Mouse (Mus musculus) 3T3-L1 (cell line): ENCODE measurements around the gene Igf2bp3.

Experiments
- DNase-seq: peaks from one replicate; pipeline ENCODE4 v3.0.0-alpha.2; 2015; ENCODE audit warnings: low read depth, low spot score

Igf2bp3 gene

DNA sequence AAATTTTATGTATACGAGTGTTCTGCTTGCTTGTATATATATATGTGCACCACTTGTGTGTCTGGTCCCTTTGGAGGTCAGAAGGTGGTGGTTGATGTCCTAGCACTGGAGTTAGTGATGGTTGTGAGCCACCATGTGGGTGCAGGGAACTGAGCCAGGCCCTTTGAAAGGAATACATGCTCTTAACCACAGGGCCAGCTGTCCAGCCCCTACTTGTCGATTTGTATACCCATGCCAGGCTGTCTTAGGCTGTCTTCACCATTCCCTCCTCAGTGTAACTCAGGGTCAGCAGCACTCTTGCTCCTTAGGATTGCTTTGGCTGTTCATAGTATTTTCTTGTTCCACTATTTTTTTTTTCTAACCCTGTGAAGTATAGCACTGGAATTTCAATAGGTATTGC lies 136.9 kb downstream of the Igf2bp3 start:
- DNase-seq: peak; percentile 29

DNA sequence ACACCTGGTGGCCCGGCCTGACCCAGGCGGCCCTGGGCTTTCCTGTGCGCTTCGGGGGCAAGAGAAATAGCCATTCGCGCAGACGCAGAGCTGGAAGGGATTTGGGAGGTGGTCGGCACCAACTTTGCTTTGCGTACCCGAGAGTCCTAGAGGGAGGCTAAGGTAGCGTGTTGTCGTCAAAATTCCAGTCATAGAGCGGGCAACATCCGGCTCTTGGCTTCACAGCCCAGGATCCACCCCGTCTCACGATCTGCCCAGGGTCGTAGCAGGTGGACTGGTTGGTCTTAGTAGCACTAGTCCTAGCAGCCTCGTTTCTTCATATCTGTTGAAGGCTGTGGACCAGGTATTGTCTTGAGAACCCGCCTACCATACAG lies 140.7 kb downstream of the Igf2bp3 start:
- peak; percentile 57 for DNase-seq

GRCm38 (mm10) chr6:49073304-49074116 lies 141.2 kb downstream of the Igf2bp3 start, which contains the start of gene Malsu1:
Malsu1 (plus strand) TSS chr6:49073795.
- DNase-seq: peak; percentile 98

DNA sequence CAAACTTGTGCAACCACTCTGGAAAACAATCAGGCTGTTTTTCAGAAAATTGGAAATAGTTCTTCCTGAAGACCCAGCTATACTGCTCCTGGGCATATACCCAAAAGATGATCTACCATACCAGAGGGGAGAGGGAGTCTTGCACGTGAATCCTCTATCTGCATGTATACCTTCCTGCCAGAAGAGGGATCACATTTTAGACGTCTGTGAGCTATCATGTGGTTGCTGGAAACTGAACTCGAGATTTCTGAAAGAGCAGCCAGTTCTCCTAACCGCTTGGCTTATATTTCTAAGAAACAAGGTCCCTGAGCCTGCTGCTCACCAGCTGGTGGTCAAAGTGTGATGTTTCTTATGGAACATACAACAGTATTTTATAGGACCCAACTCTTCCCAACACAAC lies 146.4 kb downstream of the Igf2bp3 start:
- no peak for DNase-seq

DNA sequence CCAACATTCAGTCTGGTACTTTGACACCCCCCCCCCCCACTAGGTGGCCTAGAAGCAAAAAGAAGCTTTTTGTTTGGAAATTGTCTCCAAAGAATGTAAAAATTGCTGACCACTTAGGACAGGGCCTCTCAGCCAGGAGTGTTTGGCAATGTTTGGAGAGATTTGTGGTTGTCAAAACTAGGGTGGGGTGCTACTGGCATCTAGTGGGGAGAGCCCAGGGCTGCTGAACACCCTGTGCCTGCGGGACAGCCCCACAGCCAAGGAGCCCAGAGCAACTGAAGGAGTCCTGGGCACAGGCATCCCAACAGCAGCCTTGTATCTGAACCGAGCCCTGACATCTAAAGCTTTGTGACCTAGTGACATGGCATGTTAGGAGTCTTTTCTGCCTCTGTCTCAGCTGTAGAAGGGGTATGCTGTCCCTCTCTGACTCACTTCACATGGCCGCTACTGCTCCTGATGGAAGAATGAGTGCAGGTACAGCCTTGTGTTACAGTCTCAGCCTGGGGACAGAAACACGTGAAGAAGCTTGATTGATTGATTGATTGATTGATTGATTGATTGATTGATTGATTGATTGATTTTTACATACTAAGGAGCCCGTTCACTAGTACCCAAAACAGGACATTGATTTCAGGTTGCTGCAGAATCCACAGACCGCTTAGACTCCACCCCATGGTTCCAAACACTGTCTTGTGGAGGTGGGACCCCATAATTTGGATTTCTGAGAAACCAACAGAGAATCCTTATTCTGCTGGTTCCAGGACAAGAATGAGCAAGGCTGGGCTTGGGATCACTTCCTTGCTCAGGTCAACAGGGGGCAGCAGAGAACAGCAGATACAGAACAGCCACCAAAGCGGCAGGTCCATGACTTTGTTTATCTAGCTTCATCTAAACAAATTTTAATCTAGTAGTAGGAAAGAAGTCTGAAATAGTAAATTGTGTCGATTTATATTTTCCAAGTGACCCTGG lies 157.4 kb downstream of the Igf2bp3 start:
- peak; percentile 86 for DNase-seq

GRCm38 (mm10) chr6:49056009-49056408 lies 158.7 kb downstream of the Igf2bp3 start:
- no peak for DNase-seq

- no peak for DNase-seq
Observed at GRCm38 (mm10) chr6:49055256-49055733, 159.5 kb downstream of the Igf2bp3 start.

- no peak for DNase-seq
Observed at GRCm38 (mm10) chr6:49052191-49052590, 162.6 kb downstream of the Igf2bp3 start.

DNA sequence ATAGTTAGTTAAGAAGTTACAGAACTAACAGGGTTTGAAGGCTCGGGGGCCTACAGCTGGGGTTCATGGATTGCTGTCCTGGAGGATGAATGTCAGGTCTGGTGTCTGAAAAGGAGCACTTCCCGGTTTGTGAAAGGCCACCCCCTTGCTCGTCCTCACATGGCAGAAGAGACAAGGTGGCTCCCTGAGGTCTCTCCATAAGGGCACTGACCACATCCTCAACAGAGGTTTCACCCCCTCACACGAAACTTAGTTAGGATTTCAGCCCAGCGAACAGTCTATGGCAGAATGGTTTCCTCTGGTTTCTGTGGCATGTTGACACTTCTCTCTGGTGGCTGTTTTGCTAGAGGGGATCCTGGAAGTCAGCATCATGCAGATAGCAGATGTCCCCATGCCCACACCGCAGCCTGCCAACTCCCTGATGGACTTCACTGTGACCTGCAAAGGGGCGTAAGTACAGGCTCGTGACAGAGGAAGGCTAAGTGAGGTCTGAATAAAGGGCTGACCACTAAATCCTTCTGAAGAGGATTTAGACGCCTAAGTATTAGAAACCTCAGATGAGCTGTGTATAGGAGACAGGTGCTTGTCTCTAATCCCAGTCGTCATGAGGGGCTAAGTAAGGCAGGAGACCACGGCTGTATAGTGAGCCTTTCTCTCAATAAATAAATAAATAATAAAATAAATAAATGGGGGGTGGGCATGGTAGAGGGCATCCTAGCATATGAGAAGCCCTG lies 163.9 kb downstream of the Igf2bp3 start:
- no peak for DNase-seq

GRCm38 (mm10) chr6:49048395-49048794 lies 166.4 kb downstream of the Igf2bp3 start:
- DNase-seq: no peak

GRCm38 (mm10) chr6:49047848-49048247 lies 166.9 kb downstream of the Igf2bp3 start:
- no peak for DNase-seq

- no peak for DNase-seq
Observed at GRCm38 (mm10) chr6:49046976-49047375, 167.8 kb downstream of the Igf2bp3 start.

DNA sequence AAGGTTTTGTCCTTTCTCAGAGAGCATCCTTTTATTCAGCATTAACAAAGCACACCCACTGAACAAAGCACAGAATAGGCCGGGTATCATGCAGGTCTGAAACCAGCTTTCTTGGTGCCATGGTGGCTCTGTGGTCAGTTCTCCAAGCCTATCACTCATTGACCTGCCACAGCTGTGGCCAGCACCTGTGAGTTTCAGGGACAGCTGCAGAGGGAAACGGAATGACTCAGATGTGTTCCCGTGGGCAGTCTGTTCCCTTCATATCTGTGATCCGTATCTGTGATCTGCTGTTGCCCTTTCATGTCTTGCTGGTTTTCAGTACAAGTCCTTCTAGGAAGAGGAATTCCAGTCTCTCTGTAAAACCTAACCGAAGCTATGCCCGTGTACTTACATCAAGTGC lies 168.3 kb downstream of the Igf2bp3 start:
- no peak for DNase-seq

DNA sequence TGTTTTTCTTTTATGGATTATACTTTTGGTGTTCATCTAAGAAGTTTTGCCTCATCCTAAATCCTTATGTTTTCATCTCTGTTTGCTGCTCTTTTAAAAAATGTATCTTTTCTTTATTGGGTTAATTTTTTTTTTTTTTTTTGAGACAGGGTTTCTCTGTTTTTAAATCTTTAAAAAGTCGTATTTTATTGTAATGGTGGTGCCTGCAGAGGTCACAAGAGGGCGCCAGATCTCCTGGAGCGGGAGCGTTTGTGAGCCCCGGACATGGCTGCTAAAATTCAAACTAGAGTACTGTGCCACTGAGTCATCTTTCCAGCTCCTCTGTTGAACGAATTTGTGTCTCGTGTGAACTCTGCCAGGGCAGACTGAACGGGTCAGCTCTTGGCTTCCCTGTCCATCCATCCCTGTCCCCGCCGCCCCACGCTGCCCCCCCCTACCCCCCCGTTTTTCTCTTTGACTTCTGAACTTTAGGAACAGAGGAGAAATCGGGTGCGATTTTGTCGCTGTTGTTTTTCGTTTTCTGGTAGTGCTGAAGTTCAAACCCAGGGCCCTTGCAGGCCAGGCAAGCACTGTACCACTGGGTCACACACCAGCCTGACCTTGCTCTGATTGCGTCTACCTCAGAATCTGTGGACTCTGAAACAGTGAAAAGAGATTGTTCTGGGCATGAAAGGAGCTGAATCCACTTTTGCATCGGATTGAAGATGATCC lies 175.1 kb downstream of the Igf2bp3 start:
- peak; percentile 88 for DNase-seq

DNA sequence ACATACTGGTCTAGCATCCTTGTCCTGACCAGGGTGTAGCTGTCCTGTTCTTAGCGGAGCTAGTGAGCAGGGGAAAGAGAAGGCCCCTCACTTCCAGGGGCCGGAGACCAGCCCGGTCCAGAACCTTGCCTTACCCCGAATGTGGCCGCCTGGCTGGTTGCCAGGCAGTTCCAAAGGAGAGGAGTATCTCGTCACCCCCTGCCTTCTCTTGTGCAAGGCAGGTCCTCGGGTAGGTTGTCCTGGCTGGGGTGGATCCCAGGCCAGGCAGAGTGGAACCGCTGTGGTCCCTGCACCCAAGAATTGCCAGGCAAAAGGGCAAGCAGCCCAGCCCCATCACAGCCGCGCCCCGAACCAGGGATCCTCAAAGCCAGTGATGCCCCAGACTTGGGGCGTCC lies 177.5 kb downstream of the Igf2bp3 start:
- DNase-seq: no peak

- peak; percentile 39 for DNase-seq
Observed at GRCm38 (mm10) chr6:49036275-49037267, 178.2 kb downstream of the Igf2bp3 start, which contains the start of gene Gpnmb. Gpnmb (plus strand) TSS chr6:49036546.
